Mouse (Mus musculus): ENCODE measurements around the gene Tmed9. TPM values are rescaled to one million over a fixed set of nuclear protein-coding genes. Genes with fewer than 3 reads are reported as not detected.
"Not testable (repeated sequence)": the region's sequence is repeated elsewhere in the genome, so short reads cannot be mapped to it uniquely, and the experiment has no call there.

Gene Tmed9
- total and polyA plus RNA-seq, 3 experiments: 56.7 to 172 (median 102) TPM

DNA sequence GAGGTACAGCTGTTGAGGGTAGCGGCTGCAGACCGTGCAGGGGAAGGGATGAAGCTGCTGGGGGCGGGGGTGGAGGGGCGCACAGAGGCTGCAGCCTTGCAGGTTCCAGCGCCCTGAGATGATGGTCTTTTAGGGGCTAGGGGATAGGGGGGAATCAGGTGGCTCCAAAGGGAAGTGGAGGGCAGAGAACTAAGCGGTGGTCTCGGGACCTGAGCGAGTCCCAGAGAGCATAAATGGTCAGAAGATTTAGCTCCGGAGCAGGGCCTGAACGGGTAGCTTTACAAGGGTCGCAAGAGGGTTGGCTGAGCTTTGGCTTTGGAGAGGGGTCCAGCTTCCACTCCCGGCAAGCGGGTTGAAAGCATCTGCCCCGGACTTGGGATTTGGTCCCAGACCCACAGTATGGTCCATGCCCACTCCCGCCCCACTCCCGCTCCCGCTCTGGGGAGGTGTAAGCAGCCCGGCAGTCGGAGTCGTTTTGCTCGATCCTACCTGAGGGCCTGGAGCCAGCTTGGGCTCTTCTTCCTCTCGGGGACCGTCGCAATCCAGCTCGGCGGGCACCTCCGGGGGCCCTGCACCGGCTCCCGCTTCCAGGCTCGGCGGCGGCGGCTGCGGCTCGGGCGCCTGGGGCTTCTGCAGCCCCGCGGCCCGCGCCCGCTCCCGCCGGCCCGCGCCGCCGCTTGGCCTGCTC is 3.1 kb upstream of the Tmed9 start:
- DNase-seq (ENCODE audit: low spot score): peak; percentile 57
- no peaks in the 10 kb centered on the region for H3K27me3 ChIP-seq (ENCODE audit: insufficient read depth, low read length)

DNA sequence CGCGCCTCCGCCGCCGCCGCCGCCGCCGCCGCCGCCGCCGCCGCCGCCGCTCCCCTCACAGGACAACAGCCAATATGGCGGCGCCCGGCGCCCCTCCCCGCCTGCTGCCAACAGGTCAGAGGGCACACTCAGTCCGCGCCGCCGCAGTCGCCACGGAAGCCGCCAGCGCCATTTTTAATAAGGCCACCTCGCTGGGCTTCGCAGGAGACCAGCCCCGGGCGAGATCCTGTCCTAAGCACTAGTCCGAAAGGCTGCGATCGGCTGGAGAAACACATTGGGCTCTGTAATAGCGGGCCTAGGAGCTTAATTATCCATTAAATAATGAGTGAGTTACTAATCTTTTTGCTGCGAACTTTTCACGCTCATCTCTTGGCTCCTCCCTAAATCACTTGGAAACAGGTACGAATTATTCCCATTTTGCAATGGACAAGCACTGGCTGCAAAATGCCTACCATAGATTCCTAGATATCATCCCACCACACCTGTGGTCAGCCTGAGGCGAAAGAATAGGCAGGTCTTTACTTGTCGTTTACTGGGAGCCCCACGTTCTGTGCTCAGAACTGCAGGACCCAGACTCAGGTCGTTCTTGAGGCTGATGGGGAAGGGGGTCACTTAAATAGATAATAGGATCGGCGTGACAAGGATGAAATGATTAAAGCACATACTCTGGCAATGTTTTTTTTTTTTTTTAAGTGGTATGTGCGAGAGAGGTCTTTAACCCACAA is 2.3 kb upstream of the Tmed9 start, which contains the start of gene Fam193b:
Gene Fam193b, minus strand, starts transcription at position 94 of the 725 bp plus-strand sequence.
- H3K27me3 ChIP-seq (ENCODE audit: insufficient read depth, low read length): no peaks in the 10 kb centered on the region
- peaks cover 25% of the 10 kb centered on the region for H3K4me1 ChIP-seq (ENCODE audit: insufficient read depth, low read depth, low read length)
- TF ChIP-seq POLR2AphosphoS5 (IDR thresholded peaks at IDR 0.05; ENCODE audit: insufficient replicate concordance, low read depth, low read length) (no peak), CTCF (IDR thresholded peaks at IDR 0.05; ENCODE audit: low read depth, low read length) (no peak), TAL1 (conservative IDR thresholded peaks at IDR 0.05; ENCODE audit: low read depth, low read length) (no peak), GATA1 (IDR thresholded peaks at IDR 0.05; ENCODE audit: borderline replicate concordance, low read length) (no peak), GATA2 (IDR thresholded peaks at IDR 0.05; ENCODE audit: borderline replicate concordance, low read depth, low read length) (no peak)
- H3K36me3 ChIP-seq (replicated peaks): peaks cover 31% of the 10 kb centered on the region
- H3K9me3 ChIP-seq (replicated peaks): peaks cover 3% of the 10 kb centered on the region; the same call in 1 of the 2 replicates
- DNase-seq (ENCODE audit: low spot score) (peak; percentile 87), ATAC-seq (ENCODE audit: extremely low read depth, insufficient number of reproducible peaks, low FRiP score, poor library complexity, severe bottlenecking) (peak; percentile 69)
- H3K4me3 ChIP-seq (ENCODE audit: low read depth, low read length): peak within 1 kb of the TSS; percentile 93

More for the DNA sequence above, 3.1 kb upstream of the Tmed9 start:
- ATAC-seq (ENCODE audit: extremely low read depth, insufficient number of reproducible peaks, low FRiP score, poor library complexity, severe bottlenecking): peak; percentile 47; the same call in 1 of the 2 replicates
- Histone ChIP-seq H3K9me3 (replicated peaks) (peaks cover 3% of the 10 kb centered on the region; the same call in 1 of the 2 replicates), H3K4me1 (ENCODE audit: insufficient read depth, low read depth, low read length) (peaks cover 27% of the 10 kb centered on the region), H3K4me3 (ENCODE audit: low read depth, low read length) (peak overlapping the region; percentile 93), H3K36me3 (replicated peaks) (peaks cover 38% of the 10 kb centered on the region)
- TF ChIP-seq CTCF (IDR thresholded peaks at IDR 0.05; ENCODE audit: low read depth, low read length) (no peak), POLR2AphosphoS5 (IDR thresholded peaks at IDR 0.05; ENCODE audit: insufficient replicate concordance, low read depth, low read length) (no peak), GATA1 (IDR thresholded peaks at IDR 0.05; ENCODE audit: borderline replicate concordance, low read length) (no peak), TAL1 (conservative IDR thresholded peaks at IDR 0.05; ENCODE audit: low read depth, low read length) (no peak), GATA2 (IDR thresholded peaks at IDR 0.05; ENCODE audit: borderline replicate concordance, low read depth, low read length) (no peak)

DNA sequence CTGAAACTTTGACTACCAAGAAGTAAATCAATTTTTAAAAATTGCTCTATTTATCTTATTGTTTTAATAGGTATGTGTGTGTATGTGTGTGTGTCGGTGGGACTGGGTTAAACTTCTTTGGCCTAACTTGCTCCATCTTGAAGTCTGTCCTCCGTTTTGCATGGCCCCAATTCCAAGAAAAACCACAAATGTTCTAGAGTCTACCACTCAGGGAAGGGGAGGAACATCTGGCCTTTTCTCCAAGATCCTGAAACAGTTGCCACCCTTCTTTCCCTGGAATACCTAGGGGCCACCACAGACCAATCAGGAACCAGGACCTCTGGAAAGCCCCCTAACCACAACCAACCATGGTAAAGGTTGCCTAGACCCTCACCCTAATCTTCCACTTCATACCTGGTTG is 1.6 kb upstream of the Tmed9 start:
- DNase-seq (ENCODE audit: low spot score): peak; percentile 23
- Histone ChIP-seq H3K36me3 (replicated peaks) (peaks cover 24% of the 10 kb centered on the region), H3K4me3 (ENCODE audit: low read depth, low read length) (peak overlapping the region; percentile 54; the same call in 1 of the 2 replicates), H3K4me1 (ENCODE audit: insufficient read depth, low read depth, low read length) (peaks cover 25% of the 10 kb centered on the region), H3K9me3 (replicated peaks) (peaks cover 3% of the 10 kb centered on the region; the same call in 1 of the 2 replicates), H3K27me3 (ENCODE audit: insufficient read depth, low read length) (no peaks in the 10 kb centered on the region)
- no peak for ATAC-seq (ENCODE audit: extremely low read depth, insufficient number of reproducible peaks, low FRiP score, poor library complexity, severe bottlenecking)
- TF ChIP-seq GATA1 (IDR thresholded peaks at IDR 0.05; ENCODE audit: borderline replicate concordance, low read length) (no peak), TAL1 (conservative IDR thresholded peaks at IDR 0.05; ENCODE audit: low read depth, low read length) (no peak), CTCF (IDR thresholded peaks at IDR 0.05; ENCODE audit: low read depth, low read length) (no peak), GATA2 (IDR thresholded peaks at IDR 0.05; ENCODE audit: borderline replicate concordance, low read depth, low read length) (no peak), POLR2AphosphoS5 (IDR thresholded peaks at IDR 0.05; ENCODE audit: insufficient replicate concordance, low read depth, low read length) (no peak)

DNA sequence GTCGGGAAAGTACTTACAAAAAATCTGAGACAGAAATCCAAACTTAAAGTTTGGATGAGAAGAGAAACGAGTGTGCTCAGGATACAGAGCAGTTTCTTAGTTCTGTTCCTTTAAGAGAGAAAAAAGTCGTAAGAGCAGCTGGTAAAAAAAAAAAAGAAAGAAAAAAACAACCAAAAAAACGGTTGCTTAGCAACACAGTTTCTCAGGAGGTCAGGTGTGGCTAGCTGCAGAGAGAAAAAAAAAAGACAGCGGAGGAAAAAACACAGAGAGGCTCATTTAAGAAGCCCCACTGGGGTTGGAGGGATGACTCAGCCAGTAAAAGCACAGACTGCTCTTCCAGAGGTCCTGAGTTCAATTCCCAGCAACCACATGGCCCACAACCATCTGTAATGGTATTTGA is 789 bp downstream of the Tmed9 start:
- peaks cover 16% of the 10 kb centered on the region for H3K4me1 ChIP-seq (ENCODE audit: insufficient read depth, low read depth, low read length)
- ATAC-seq (ENCODE audit: extremely low read depth, insufficient number of reproducible peaks, low FRiP score, poor library complexity, severe bottlenecking) (no peak), DNase-seq (ENCODE audit: low spot score) (no peak)
- H3K36me3 ChIP-seq (replicated peaks): peaks cover 4% of the 10 kb centered on the region
- H3K4me3 ChIP-seq (ENCODE audit: low read depth, low read length): no peak overlapping the region
- H3K27me3 ChIP-seq (ENCODE audit: insufficient read depth, low read length): no peaks in the 10 kb centered on the region
- H3K9me3 ChIP-seq (replicated peaks): peaks cover 6% of the 10 kb centered on the region
- TF ChIP-seq GATA1 (IDR thresholded peaks at IDR 0.05; ENCODE audit: borderline replicate concordance, low read length) (no peak), TAL1 (conservative IDR thresholded peaks at IDR 0.05; ENCODE audit: low read depth, low read length) (no peak), GATA2 (IDR thresholded peaks at IDR 0.05; ENCODE audit: borderline replicate concordance, low read depth, low read length) (no peak), POLR2AphosphoS5 (IDR thresholded peaks at IDR 0.05; ENCODE audit: insufficient replicate concordance, low read depth, low read length) (no peak), CTCF (IDR thresholded peaks at IDR 0.05; ENCODE audit: low read depth, low read length) (no peak)

DNA sequence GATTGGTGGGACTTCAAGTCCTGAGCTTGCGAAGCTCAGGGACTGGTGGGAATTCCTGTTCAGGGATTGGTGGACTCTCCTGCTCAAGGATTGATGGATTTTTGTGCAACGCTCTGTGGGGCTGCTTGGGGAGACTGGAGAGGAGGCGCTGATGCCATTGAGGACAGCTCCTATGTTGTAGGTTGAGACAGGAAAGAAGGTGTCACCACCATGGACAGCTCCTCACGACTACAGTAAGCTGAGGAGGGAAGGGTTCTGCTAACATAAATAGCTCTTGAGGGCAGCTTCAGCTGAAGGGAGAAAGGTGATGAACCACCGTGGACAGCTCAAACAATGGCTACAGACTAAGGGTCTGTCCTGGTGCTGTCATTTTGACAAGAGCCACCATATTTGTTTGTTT is 2.4 kb downstream of the Tmed9 start:
- Histone ChIP-seq H3K9me3 (replicated peaks) (peaks cover 6% of the 10 kb centered on the region), H3K36me3 (replicated peaks) (no peaks in the 10 kb centered on the region), H3K4me3 (ENCODE audit: low read depth, low read length) (no peak overlapping the region), H3K4me1 (ENCODE audit: insufficient read depth, low read depth, low read length) (peaks cover 7% of the 10 kb centered on the region), H3K27me3 (ENCODE audit: insufficient read depth, low read length) (no peaks in the 10 kb centered on the region)
- ATAC-seq (ENCODE audit: extremely low read depth, insufficient number of reproducible peaks, low FRiP score, poor library complexity, severe bottlenecking) (no peak), DNase-seq (ENCODE audit: low spot score) (no peak)
- TF ChIP-seq GATA2 (IDR thresholded peaks at IDR 0.05; ENCODE audit: borderline replicate concordance, low read depth, low read length): no peak
- TF ChIP-seq GATA1 (IDR thresholded peaks at IDR 0.05; ENCODE audit: borderline replicate concordance, low read length): no peak
- TF ChIP-seq TAL1 (conservative IDR thresholded peaks at IDR 0.05; ENCODE audit: low read depth, low read length): no peak
- no peak for TF ChIP-seq CTCF (IDR thresholded peaks at IDR 0.05; ENCODE audit: low read depth, low read length)
- TF ChIP-seq POLR2AphosphoS5 (IDR thresholded peaks at IDR 0.05; ENCODE audit: insufficient replicate concordance, low read depth, low read length): no peak

DNA sequence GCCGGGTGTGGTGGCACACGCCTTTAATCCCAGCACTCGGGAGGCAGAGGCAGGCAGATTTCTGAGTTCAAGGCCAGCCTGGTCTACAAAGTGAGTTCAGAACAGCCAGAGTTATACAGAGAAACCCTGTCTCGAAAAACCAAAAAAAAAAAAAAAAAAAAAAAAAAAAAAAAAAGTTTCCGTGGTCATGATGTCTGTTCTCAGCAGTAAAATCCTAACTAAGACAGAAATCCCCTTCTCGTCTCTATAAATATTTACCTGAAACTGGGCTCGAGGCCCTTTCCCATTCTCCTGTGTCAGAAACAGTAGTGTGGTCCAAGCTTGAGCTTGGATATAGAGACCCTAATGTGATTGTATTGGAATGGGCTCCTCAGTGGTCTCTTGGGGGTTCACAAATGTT is 3.3 kb downstream of the Tmed9 start:
- ATAC-seq (ENCODE audit: extremely low read depth, insufficient number of reproducible peaks, low FRiP score, poor library complexity, severe bottlenecking); DNase-seq (ENCODE audit: low spot score); H3K4me1 ChIP-seq (ENCODE audit: insufficient read depth, low read depth, low read length); H3K9me3 ChIP-seq (replicated peaks); H3K27me3 ChIP-seq (ENCODE audit: insufficient read depth, low read length); H3K36me3 ChIP-seq (replicated peaks); H3K4me3 ChIP-seq (ENCODE audit: low read depth, low read length): not testable (repeated sequence)

Measured in G1E (cell line).